Mouse (Mus musculus): Measurements from ENCODE around the gene Krt23. TPM values are rescaled to one million over a fixed set of nuclear protein-coding genes. Genes with fewer than 3 reads are reported as not detected.

Krt23 gene
- not detected for total RNA-seq (2021)

DNA sequence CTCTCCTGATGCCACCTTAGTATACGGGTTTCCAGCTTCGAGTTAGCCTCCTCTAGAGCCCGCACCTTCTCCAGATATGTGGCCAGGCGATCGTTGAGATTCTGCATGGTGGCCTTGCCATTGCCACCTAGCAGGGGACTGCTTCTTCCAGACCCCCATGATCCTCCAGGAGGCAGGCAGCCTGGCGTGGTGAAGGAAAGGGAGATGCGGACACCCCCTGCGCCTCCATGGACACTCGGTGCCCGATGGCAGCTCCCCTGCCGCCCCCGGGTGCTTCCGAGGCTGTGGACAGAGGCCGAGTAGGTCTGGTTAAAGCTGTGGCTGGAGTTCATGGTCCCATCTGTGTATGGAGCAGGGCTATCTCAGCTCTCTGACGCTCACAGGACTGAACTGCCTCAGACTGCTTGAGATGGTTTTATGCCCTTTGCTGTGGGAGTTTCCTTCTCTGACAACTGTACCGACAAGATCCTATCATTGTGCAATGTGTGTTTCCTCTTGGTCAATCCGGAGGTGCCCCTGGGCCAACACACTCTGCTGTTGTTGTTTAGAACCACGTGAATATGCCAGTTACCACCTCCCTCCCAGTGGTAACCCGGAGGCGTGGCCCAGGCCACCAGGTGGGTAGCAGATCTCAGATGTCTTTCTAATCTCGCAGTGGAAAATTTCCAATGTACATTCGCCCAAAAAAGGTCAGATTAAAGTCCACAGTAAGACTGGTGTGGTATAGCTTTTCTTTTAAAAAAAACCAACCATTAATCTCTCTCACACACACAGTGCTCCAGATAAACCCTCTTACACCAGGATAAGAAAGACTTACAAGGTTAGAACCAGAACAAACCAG is at the start of gene Krt23:
Gene Krt23 (minus strand): TSS at position 405 of the 841 bp plus-strand sequence.
- intact Hi-C loops (cut with DNase I), result no loop called here
- DNase-seq (ENCODE audit: low spot score), result no peak

DNA sequence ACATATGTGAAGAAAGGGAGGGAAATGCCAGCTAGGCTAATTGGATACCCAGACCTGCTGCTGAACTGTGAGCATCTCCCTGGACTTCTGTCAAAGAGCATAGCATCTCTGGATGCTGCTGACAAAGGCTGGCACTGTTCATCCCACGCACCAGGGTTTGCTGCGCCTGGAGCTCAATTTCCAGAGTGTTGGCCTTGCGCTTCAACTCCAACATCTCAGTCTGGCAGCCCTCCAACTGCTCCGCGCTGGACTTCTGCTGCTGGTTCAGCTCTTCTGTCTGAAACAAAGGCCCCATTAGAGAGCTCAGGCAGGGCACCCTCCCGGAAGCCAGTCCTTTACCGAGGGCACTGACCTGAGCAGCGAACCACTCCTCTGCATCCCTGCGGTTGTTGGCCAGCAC is 46.8 kb upstream of the Krt23 start:
- DNase-seq (ENCODE audit: low spot score), result no peak
- intact Hi-C loops (cut with DNase I), result no loop called here

DNA sequence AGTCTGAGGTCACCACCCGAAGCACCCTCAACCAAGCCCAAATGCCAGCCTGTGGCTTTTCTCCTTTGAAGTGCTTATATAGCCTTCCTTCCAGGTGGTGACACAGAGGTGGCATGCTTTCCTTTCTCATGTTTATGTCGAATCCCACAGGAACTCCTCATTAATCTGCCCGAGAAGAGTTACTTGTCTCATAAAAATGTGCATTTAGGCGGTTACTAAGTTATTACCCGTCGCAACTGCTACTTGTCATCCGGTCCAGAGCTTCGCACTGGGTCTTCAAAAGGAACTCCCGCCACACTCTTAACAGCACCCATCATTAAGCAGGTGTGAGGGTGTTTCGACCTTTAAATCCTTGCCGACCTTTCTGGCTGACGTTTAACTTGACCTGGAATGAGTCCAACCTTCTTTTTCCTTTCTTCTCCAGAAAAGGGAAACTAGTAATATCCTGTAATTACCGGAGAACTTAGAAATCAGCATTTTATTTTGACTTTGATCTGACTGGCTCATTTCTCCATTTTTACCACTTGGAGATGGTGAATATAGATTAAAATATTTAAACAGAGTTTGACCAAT is 28.4 kb upstream of the Krt23 start, which contains the start of gene Krt39:
Gene Krt39 (minus strand): TSS at position 51 of the 573 bp plus-strand sequence.
- no peak for DNase-seq (ENCODE audit: low spot score)
- intact Hi-C loops (cut with DNase I), result no loop called here

DNA sequence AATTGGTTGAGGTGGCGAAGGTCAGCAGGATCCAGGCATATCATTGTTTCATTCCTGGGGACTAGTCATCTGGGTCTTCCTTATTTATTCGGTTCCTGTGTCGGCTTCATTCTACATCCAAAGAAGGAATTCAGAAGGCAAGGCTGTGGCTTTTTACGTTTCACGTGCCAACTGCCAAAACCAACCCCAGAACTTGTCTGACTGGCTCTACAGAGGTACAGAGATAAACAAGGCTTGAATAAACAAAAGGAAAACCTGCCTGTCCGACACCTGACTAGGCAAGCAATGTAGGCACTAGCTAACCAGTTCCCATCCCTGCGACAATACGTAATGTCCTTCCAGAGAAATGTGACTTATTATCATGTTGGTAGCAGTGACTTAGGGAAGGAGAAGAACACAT is 21.2 kb upstream of the Krt23 start:
- intact Hi-C loops (cut with DNase I), result no loop called here
- no peak for DNase-seq (ENCODE audit: low spot score)

DNA sequence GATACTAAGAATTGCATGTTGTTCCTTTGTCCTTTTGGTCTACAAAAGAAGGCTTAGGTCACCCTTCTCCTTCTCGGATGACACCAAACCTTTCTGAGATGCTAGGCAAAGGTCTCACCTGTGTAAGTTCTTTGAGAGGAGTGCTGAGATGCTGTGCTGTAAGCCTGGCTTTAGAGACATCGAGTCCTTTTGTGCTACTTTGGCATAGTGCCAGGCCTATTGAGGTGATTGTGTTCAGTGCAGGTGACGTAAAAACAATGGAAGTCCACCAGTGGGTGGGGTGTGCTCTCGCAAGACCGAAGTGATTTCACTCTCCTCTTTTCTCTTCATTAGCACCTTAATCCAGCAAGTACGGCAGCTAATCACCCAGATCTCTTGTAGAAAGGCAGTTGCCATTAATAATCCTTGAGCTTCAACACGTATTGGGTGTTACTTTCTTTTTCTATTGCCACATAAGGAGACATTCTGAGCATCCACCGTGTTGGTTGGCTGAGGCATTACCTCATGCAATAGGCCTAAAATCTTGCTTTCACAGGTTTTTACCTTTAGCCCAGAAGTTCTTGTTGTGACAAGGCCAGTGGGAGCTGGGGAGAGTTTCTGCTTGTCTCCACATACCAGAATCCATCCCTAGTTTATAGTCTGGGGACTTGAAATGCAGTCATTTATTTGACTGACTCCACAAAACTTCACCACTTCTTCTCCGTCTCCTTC is 7.3 kb upstream of the Krt23 start:
- intact Hi-C loops (cut with DNase I), result no loop called here

DNA sequence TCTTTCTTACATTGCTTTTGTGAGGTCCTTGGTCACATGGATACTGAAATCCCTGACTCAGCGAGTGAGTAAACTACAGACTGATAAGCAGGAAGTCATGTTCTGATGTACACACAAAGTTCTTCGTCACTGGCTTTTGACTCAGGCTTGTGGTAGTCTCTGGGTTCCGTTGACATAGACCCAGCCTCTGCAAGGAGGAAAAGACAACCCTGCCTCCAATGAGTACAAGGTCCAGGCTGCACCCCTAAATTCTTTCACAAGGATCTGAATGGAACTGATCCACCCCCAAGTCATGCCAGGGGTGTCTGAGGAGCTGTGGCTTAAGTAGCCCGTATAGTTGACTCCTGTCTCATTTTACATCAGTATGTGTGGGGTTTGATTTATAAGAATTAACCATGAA is 3.5 kb upstream of the Krt23 start:
- intact Hi-C loops (cut with DNase I), result no loop called here
- DNase-seq (ENCODE audit: low spot score), result no peak

More for the DNA sequence above, 7.3 kb upstream of the Krt23 start:
- no peak for DNase-seq (ENCODE audit: low spot score)

DNA sequence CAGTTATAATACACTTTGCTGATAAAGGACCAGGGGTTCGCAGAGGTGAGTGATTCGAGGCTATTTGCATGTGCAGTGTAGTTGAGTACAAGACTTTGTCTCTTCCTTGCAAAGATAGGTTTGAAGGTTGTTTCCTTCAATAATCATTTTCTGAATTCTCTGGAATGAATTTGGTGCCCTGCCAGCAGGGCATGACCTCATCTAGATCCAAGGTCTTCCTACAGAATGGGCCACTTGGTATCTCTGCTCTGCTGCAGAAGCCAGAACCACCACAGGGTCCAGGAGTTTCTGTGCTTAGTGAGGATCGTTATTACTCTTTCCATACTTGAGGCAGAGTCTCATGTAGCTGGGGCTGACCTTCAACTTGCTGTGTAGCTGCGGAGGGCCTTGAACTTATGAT is 1.8 kb upstream of the Krt23 start:
- intact Hi-C loops (cut with DNase I), result no loop called here
- DNase-seq (ENCODE audit: low spot score), result no peak

DNA sequence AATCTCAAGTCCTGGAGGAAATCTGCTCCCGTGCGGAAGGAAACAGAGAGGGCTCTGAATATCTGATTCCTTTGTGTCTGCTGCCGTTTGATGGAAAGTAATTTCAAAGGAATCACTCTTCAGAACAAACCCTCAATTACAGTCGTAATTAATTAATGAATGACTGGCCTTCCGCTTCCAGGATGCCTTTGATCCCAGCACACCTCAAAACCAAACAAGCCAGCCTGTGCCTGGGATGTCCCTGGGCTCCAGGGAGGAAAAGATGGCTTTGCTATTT is 575 bp upstream of the Krt23 start:
- DNase-seq (ENCODE audit: low spot score), result no peak
- intact Hi-C loops (cut with DNase I), result no loop called here

DNA sequence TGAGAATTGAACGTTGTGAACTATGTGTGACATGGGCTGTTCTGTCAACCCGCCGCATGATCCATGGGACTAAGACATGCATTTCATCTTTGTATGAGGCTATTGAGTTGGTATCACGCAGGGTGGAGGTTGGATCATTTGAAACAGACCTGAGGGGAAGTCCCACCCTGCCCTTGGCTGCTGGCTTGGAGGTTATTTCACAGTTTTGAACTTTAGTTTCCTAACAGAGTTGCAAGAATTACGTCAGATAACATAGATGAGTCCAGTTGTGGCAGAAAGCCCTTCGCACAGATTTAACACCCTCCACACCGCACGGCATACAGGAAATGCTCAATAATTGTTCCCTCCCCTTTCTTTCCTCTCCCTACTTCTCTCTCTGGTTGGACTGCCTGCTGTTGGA is 1.9 kb downstream of the Krt23 start:
- no peak for DNase-seq (ENCODE audit: low spot score)
- intact Hi-C loops (cut with DNase I), result no loop called here

DNA sequence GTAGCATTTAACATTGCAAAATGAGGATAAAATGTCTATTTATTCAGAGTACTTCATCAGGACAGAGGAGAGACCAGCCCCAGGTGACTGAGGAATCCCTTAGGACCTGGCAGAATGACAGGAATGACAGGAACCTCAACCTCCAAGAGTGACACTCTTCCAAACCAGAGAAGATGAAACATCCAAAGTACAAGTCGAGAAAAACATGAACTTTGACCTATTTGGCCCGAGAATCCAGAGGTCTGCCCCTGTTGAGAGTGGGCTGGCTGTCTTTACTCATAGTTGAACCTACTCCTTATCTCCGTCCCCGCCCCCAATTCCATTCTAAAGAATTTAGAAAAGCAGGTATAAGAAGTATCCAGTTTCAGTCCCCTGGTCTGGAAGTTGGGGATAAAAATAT is 2.3 kb downstream of the Krt23 start:
- intact Hi-C loops (cut with DNase I), result no loop called here

DNA sequence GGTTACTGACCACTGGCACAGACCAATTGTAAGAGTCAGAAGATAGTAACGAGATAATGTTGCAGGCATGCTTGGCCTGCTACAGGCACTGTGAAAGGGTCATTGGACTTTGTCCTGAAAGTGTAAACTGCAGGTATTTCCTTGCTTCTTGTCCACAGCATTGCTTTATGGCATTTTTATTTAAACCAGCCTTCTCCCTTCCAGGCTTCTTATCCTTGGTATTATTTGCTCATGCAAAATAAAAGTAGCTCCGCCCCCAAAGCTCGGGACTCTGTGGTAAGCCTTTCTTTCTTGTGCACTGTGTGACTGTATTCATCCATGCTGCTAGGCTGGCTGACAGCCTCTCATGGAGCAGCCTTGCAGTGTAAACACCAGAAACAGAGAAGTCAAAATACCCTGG is 3.7 kb downstream of the Krt23 start:
- intact Hi-C loops (cut with DNase I), result no loop called here

More for the DNA sequence above, 2.3 kb downstream of the Krt23 start:
- DNase-seq (ENCODE audit: low spot score), result no peak

DNA sequence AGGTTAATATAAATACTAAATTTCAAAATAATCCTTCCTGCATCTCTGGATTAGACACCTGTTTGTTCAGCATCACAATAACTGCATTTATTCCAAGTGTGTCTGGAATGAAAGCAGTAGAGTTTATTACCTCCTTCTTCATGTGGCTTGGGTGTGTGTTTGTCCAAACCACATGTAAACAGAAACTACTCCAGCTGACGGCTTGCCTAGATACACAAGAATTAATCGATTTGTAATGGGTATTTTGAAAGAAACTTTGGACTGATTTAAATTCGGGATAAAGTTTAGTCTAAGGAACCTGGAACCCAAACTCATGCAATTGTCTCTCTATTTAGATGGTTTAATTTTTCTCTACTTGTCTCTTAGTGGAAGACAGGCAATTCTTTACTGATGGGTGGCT is 18.0 kb downstream of the Krt23 start:
- DNase-seq (ENCODE audit: low spot score), result no peak
- intact Hi-C loops (cut with DNase I), result no loop called here

More for the DNA sequence above, 3.7 kb downstream of the Krt23 start:
- no peak for DNase-seq (ENCODE audit: low spot score)

DNA sequence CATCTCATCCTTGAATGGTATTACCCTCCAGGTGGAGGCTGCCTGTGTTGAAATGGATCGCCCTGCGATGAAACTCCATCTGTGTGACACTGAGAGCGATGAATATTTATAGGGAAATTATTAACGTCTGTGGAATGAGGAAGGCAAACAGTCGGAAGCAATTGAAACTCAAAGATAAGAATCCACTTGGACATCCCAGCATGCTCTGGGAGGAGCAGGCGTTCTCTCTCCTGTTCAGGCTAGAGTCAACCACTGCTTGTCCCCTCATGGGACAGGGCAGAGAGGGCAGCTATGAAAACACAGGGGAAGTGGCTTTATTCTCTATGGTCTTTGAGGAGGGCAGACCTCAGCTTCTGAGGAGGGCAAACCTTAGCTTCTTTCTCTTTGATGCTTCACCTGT is 19.5 kb downstream of the Krt23 start:
- intact Hi-C loops (cut with DNase I), result no loop called here

DNA sequence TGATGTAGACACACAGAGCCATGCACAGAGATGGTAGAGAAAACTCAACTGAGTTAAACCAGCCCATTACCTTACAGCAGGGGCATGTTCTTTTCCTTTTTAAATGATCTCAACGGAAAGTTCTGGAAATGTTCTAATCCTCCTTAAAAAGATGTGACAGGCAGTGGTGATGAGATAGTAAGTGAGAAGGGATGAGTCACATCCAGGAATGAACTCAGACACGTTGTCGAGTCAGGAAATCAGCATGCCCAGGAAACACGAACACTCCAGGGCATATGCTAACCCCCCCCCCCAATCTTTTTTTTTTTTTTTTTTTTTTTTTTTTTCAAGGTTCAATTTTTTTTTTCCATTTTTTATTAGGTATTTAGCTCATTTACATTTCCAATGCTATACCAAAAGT is 20.5 kb downstream of the Krt23 start:
- intact Hi-C loops (cut with DNase I), result no loop called here
- DNase-seq (ENCODE audit: low spot score), result no peak

More for the DNA sequence above, 19.5 kb downstream of the Krt23 start:
- no peak for DNase-seq (ENCODE audit: low spot score)

DNA sequence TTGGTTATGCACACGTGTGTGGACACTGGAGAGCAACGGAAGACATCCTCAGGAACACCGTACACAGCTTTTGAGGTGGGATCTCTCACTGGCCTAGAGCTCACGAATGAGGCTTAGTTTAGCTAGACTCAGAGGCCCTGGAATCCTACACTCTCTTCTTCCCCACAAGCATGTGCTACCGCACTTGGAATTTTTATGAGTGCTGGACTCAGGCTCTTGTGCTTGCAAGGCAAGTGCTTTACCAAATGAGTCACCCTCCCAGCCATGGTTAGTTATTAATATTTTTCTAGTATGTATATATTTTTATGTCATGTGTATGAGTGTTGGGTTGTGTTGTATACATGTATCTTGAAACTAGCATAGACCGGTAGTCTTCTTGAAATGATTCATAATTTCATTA is 21.0 kb downstream of the Krt23 start:
- DNase-seq (ENCODE audit: low spot score), result no peak
- intact Hi-C loops (cut with DNase I), result no loop called here

DNA sequence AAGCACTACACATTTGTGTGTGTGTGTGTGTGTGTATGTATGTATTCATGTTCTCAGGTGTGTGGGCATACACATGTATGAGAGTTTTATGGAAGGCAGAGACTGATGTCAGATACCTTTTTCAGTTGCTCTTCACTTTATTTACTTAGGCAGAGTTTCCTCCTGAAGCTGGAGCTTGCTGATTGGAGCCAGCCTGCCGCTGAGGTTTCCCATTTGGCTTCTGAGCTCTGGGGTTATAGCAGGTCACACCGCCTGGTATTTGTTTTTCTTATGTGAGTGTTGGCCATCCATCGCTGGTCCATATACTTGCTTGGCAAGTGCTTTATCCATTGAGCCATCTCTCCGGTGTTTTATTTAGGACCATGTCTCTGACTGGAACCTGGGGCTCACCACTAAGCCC is 23.7 kb downstream of the Krt23 start:
- no peak for DNase-seq (ENCODE audit: low spot score)
- intact Hi-C loops (cut with DNase I), result loop anchor here (5.0 kb wide), 2 partner anchors 698 to 828 kb away; no protein-coding TSS in a partner anchor

DNA sequence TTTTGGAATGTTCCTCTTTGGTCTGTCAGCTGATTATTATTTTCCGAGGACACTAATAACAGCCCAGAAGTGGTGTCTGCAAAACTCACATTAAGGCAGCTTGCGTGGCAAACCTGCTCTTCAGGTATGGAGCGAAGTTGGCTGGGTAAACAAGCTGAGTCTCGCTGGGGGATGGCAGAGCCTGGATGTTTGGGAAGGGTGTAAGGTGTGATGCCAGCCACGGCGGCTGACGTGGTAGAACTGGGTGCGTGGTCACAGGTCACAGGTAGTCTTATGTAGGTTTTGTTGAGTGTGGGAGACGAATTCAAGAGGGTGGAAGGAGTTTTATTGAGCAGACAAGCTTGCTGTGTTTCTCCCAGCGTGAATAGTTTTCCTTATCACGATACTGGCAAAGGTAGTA is 24.4 kb downstream of the Krt23 start:
- intact Hi-C loops (cut with DNase I), result loop anchor here (5.0 kb wide), 2 partner anchors 699 to 829 kb away; no protein-coding TSS in a partner anchor
- DNase-seq (ENCODE audit: low spot score), result no peak

DNA sequence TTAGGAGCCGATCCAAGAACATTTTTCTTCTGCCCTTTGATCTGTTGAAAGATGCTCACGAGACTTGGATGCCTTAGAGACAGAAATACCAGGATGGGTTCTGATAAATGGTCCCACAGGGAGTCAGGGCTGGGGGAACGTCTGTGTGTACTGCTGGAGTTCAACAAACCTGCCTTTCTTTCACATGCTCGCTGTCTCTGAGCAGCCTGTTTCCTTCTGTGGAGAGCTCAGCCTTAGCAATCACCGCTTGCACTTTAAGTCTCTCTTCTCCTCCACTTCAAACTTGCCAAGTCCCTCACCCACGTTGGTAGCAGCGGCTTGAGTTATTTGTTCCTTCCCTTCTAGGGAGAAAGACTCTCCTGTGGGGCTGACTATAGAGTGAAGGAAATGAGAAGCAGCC is 26.6 kb downstream of the Krt23 start:
- intact Hi-C loops (cut with DNase I), result loop anchor here (2.0 to 5.0 kb wide), 3 partner anchors 538 to 831 kb away; no protein-coding TSS in a partner anchor
- DNase-seq (ENCODE audit: low spot score), result no peak

DNA sequence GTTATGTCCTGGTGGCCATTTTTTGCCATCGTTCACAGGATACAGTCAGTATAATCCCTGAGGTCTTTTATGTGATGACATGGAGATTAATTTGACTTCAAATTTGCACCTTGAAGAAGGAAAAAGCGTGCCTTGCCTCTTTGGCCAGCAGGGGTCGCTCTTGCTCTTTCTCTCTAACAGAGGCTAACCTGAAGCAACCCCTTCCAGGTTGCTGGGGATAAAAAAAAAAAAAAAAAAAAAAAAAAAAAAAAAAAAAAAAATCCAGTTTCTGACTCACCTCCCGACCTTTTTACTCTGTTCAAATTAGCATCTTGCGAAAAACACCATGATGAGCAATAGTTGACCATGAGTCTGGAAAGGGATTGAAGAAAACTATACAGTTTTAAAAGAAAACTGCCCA is 28.1 kb downstream of the Krt23 start:
- no peak for DNase-seq (ENCODE audit: low spot score)
- intact Hi-C loops (cut with DNase I), result loop anchor here (2.0 to 5.0 kb wide), 5 partner anchors 53 to 832 kb away; no protein-coding TSS in a partner anchor

DNA sequence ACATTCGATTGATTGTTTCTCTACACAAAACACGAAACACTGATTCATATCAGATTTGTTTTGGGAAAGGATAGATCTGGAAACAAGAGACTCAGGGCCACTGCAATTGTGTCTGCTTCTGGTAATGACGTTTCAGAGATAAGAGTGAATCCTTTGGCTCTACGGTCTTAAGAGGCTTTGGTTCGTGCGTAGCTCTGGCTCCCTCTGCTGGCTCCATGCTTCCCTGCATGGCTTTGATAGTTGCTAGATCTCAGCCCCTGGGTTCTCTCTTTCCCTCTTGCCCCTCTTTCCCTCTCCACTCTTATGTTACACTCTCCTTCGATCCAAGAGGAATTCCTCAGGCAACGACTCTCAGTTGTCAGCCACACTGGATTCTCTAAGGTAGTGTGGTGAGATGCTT is 29.8 kb downstream of the Krt23 start:
- intact Hi-C loops (cut with DNase I), result loop anchor here (1.0 to 5.0 kb wide), 2 partner anchors 51 to 84 kb away; no protein-coding TSS in a partner anchor
- peak; percentile 10 for DNase-seq (ENCODE audit: low spot score)

DNA sequence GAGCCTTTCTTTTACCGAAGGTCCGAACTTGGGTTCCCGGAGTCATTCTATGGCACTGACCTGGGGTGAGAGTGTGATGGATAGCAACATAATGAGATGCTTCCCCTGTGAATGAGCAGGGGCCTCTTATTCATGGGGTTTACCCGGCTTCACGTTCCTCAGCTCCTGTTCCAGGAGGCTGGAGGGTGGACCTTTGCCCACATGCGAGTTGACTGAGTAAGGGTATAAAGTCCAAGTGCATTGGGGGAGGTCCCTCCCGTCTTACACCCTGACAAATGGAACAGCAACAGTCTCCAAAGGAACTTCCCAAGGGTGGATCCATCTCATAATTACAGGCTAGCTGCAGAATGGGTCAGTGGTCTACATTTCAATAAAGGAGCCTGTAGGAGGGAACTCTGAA is 31.2 kb downstream of the Krt23 start:
- intact Hi-C loops (cut with DNase I), result loop anchor here (5.0 kb wide), 1 partner anchor 49 kb away; no protein-coding TSS in a partner anchor
- no peak for DNase-seq (ENCODE audit: low spot score)

All from heart, postnatal 25 days (tissue).